Mouse (Mus musculus) myocyte (in vitro differentiated cells): ENCODE data around the gene Tmem234.

Experiments used
- CEBPB ChIP-seq: IDR thresholded peaks from 2 replicates; pipeline ENCODE4 v1.6.1; 2011; ENCODE audit warnings: mild to moderate bottlenecking, moderate library complexity; ENCODE audit not compliant: poor library complexity, insufficient read depth, severe bottlenecking
- MAX ChIP-seq: IDR thresholded peaks from one replicate; pipeline ENCODE4 v1.6.1; 2011; ENCODE audit warnings: low read depth, mild to moderate bottlenecking, control low read depth
- MYOD1 ChIP-seq, 3 experiments: IDR thresholded peaks; one replicate each; pipeline ENCODE4 v1.6.1; 2011; ENCODE audit warnings: control low read depth in 2 of 3, low read depth in 2 of 3, mild to moderate bottlenecking in 2 of 3, moderate library complexity in 1 of 3; ENCODE audit not compliant: insufficient read length in 2 of 3, control insufficient read depth in 1 of 3
- MYOG ChIP-seq, 3 experiments: IDR thresholded peaks; one replicate each; pipeline ENCODE4 v1.6.1; 2011; ENCODE audit warnings: control low read depth in 2 of 3, low read depth in 2 of 3, mild to moderate bottlenecking in 2 of 3; ENCODE audit not compliant: insufficient read length in 2 of 3, control insufficient read depth in 1 of 3, insufficient read depth in 1 of 3
- POLR2A ChIP-seq: IDR thresholded peaks from one replicate; pipeline ENCODE4 v1.6.1; 2011; ENCODE audit warnings: low read depth, mild to moderate bottlenecking, control low read depth, moderate library complexity; ENCODE audit not compliant: insufficient read length
- POLR2AphosphoS2 ChIP-seq: IDR thresholded peaks from one replicate; pipeline ENCODE4 v1.6.1; 2011; ENCODE audit warnings: low read depth, control low read depth; ENCODE audit not compliant: insufficient read length
- REST ChIP-seq: IDR thresholded peaks from one replicate; pipeline ENCODE4 v1.6.1; 2011; ENCODE audit warnings: mild to moderate bottlenecking, control low read depth, moderate library complexity; ENCODE audit not compliant: insufficient read depth, insufficient read length
- SRF ChIP-seq: IDR thresholded peaks from one replicate; pipeline ENCODE4 v1.6.1; 2011; ENCODE audit warnings: low read depth; ENCODE audit not compliant: control insufficient read depth, insufficient read length
- TCF12 ChIP-seq: IDR thresholded peaks from one replicate; pipeline ENCODE4 v1.6.1; 2011; ENCODE audit warnings: mild to moderate bottlenecking, control low read depth; ENCODE audit not compliant: poor library complexity, insufficient read depth, severe bottlenecking
- USF1 ChIP-seq: IDR thresholded peaks from one replicate; pipeline ENCODE4 v1.6.1; 2011; ENCODE audit warnings: low read depth, mild to moderate bottlenecking, control low read depth, moderate library complexity

- TF ChIP-seq CEBPB, result no peak
- no peak for TF ChIP-seq MYOD1 (IDR thresholded peaks at IDR 0.05; ENCODE audit: control insufficient read depth in 1 of 3, insufficient read length in 2 of 3, low read depth in 2 of 3)
- TF ChIP-seq MAX, result no peak
- no peak for TF ChIP-seq USF1
- no peak for TF ChIP-seq POLR2A
- TF ChIP-seq TCF12, result no peak
- no peak for TF ChIP-seq SRF
- TF ChIP-seq POLR2AphosphoS2, result no peak
- no peak for TF ChIP-seq MYOG (IDR thresholded peaks at IDR 0.05; ENCODE audit: control insufficient read depth in 1 of 3, insufficient read depth in 1 of 3, insufficient read length in 2 of 3, low read depth in 2 of 3)
- no peak for TF ChIP-seq REST
Observed at GRCm38 (mm10) chr4:129573093-129573370, 27.4 kb upstream of the Tmem234 start.
